Mouse (Mus musculus): Measurements from ENCODE around the gene Ankrd66. TPM values are rescaled to one million over a fixed set of nuclear protein-coding genes. Genes with fewer than 3 reads are reported as not detected.
"Not testable (repeated sequence)": the region's sequence is repeated elsewhere in the genome, so short reads cannot be mapped to it uniquely, and the experiment has no call there.

The Ankrd66 gene
- polyA plus RNA-seq, 1 experiment from 2014 or later = not detected

GRCm38 (mm10) chr17:43495502-43495901, 47.9 kb downstream of the Ankrd66 start:
- 82% methylated on average over 5 of the region's 5 CpGs for WGBS
- Histone ChIP-seq H3K4me3 (ENCODE audit: low read length) (no peak overlapping the region), H3K9ac (ENCODE audit: low read length) (no peak overlapping the region), H3K4me2 (ENCODE audit: low read depth, low read length) (no peak overlapping the region), H3K27me3 (ENCODE audit: control insufficient read depth, insufficient read depth, low read length) (no peaks in the 10 kb centered on the region), H3K9me3 (replicated peaks; ENCODE audit: control insufficient read depth, low read length) (no peaks in the 10 kb centered on the region), H3K27ac (ENCODE audit: low read length) (no peak overlapping the region), H3K4me1 (ENCODE audit: control insufficient read depth, insufficient read depth, low read length) (no peaks in the 10 kb centered on the region), H3K36me3 (ENCODE audit: control insufficient read depth, insufficient read depth) (no peaks in the 10 kb centered on the region)
- no peak for ATAC-seq (replicated peaks; ENCODE audit: extremely low read depth, insufficient read depth, low FRiP score)

GRCm38 (mm10) chr17:43490371-43490770, 53.1 kb downstream of the Ankrd66 start:
- not testable (repeated sequence) for H3K4me1 ChIP-seq (ENCODE audit: control insufficient read depth, insufficient read depth, low read length); H3K27ac ChIP-seq (ENCODE audit: low read length); H3K36me3 ChIP-seq (ENCODE audit: control insufficient read depth, insufficient read depth); H3K9ac ChIP-seq (ENCODE audit: low read length); ATAC-seq (replicated peaks; ENCODE audit: extremely low read depth, insufficient read depth, low FRiP score); H3K27me3 ChIP-seq (ENCODE audit: control insufficient read depth, insufficient read depth, low read length); H3K4me3 ChIP-seq (ENCODE audit: low read length); H3K9me3 ChIP-seq (replicated peaks; ENCODE audit: control insufficient read depth, low read length); H3K4me2 ChIP-seq (ENCODE audit: low read depth, low read length)
- WGBS = 96% methylated on average over 7 of the region's 10 CpGs

- Histone ChIP-seq H3K4me3 (ENCODE audit: low read length) (no peak overlapping the region), H3K9ac (ENCODE audit: low read length) (no peak overlapping the region), H3K9me3 (replicated peaks; ENCODE audit: control insufficient read depth, low read length) (no peaks in the 10 kb centered on the region), H3K27me3 (ENCODE audit: control insufficient read depth, insufficient read depth, low read length) (no peaks in the 10 kb centered on the region), H3K36me3 (ENCODE audit: control insufficient read depth, insufficient read depth) (no peaks in the 10 kb centered on the region), H3K4me2 (ENCODE audit: low read depth, low read length) (no peak overlapping the region), H3K4me1 (ENCODE audit: control insufficient read depth, insufficient read depth, low read length) (no peaks in the 10 kb centered on the region), H3K27ac (ENCODE audit: low read length) (no peak overlapping the region)
- no peak for ATAC-seq (replicated peaks; ENCODE audit: extremely low read depth, insufficient read depth, low FRiP score)
- WGBS = 79% methylated on average over 2 of the region's 2 CpGs
Observed at GRCm38 (mm10) chr17:43488439-43489151, 54.8 kb downstream of the Ankrd66 start.

- Histone ChIP-seq H3K4me1 (ENCODE audit: control insufficient read depth, insufficient read depth, low read length) (no peaks in the 10 kb centered on the region), H3K4me2 (ENCODE audit: low read depth, low read length) (no peak overlapping the region), H3K36me3 (ENCODE audit: control insufficient read depth, insufficient read depth) (no peaks in the 10 kb centered on the region), H3K4me3 (ENCODE audit: low read length) (no peak overlapping the region), H3K27me3 (ENCODE audit: control insufficient read depth, insufficient read depth, low read length) (no peaks in the 10 kb centered on the region), H3K9me3 (replicated peaks; ENCODE audit: control insufficient read depth, low read length) (no peaks in the 10 kb centered on the region), H3K9ac (ENCODE audit: low read length) (no peak overlapping the region), H3K27ac (ENCODE audit: low read length) (no peak overlapping the region)
- ATAC-seq (replicated peaks; ENCODE audit: extremely low read depth, insufficient read depth, low FRiP score) = no peak
- 83% methylated on average over 3 of the region's 3 CpGs for WGBS
Observed at GRCm38 (mm10) chr17:43485982-43486381, 57.5 kb downstream of the Ankrd66 start.

Other genes with a start within 250 kb of the Ankrd66 start
- 21.5 and 26.3 TPM in 2 replicates for gene Adgrf5, start 183.2 kb downstream of the Ankrd66 start, polyA plus RNA-seq (2015; fragmentation: Nextera tagmentation; extraction: Ambion mirVana)
- 1.2 TPM in 1 of 2 replicates, not detected in the other for gene Mep1a, start 40.8 kb downstream of the Ankrd66 start, polyA plus RNA-seq (2015; fragmentation: Nextera tagmentation; extraction: Ambion mirVana)
- 12.1 and 17.4 TPM in 2 replicates for gene Pla2g7, start 24.5 kb upstream of the Ankrd66 start, polyA plus RNA-seq (2015; fragmentation: Nextera tagmentation; extraction: Ambion mirVana)
- 0.03 TPM in 1 of 2 replicates, not detected in the other for gene Tdrd6, start 86.7 kb upstream of the Ankrd66 start, polyA plus RNA-seq (2015; fragmentation: Nextera tagmentation; extraction: Ambion mirVana)
- 18.7 and 20.7 TPM in 2 replicates for gene Slc25a27, start 123.6 kb upstream of the Ankrd66 start, polyA plus RNA-seq (2015; fragmentation: Nextera tagmentation; extraction: Ambion mirVana)
- 60.6 and 63.7 TPM in 2 replicates for gene Cyp39a1, start 123.8 kb upstream of the Ankrd66 start, polyA plus RNA-seq (2015; fragmentation: Nextera tagmentation; extraction: Ambion mirVana)